Comparison of ENCODE assay signal across 13 mouse cellular contexts in the genomic region with DNA sequence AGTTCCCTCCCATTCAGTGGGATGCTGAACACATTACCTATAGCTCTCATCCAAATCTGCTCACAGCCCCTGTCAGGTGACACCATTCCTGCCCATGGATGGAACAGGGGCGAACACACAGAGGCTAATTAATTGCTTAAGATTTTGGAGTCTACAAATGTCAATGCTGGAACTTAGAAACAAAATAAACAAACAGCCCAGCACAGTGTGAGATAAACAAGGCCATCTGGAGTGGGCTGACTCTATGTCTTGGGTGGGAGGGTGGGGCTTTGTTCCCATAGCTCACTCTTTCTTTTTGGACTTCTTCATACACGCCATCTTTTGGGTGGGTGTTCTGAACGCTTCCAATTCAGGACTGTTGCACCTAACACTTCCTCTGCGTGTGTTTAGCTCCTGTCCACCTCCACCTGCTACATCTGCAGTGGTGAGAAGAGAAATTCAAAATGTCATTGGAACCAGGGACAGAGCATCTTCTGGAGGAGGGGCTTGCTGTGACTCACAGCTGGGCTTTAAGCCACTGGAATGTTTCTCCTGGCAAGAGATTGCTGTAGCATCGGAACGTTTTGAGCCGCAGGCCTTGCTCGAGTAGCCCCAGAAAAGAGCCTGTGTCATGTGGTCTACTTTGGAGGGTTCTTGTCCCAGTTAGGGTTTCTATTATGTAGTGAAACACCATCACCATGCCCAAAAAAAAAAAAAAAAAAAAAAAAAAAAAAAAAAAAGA. TPM values are rescaled to one million over a fixed set of nuclear protein-coding genes. Genes with fewer than 3 reads are reported as not detected.
A peak's percentile ranks its signal among the peaks of the same experiment; 100 is the strongest.
DNase-seq lines count a peak whose midpoint lies in the region; ATAC-seq and TF ChIP-seq lines count a peak whose summit lies in the region.
"Had no signal": no experiment of that assay in that cellular context is flagged by ENCODE, and none has a peak within 500 bp of the region (broad histone marks: within the 10 kb centered on the region; RNA-seq: fewer than 3 reads in every experiment).

No protein-coding gene starts in this region.

- no peak for TF ChIP-seq CTCF in intestine, postnatal 0 days (IDR thresholded peaks at IDR 0.05; ENCODE audit: low read depth)

- H3K4me1 ChIP-seq in limb, embryonic 14.5 days (ENCODE audit: control insufficient read depth, insufficient read depth, low read length) = 0 out of 2 replicates have a peak, but pooled peaks cover 2% of the 10 kb centered on the region
- H3K4me1 ChIP-seq in limb, embryonic 10.5 days = peaks cover 13% of the 10 kb centered on the region
- H3K4me1 ChIP-seq in intestine, postnatal 0 days (replicated peaks; ENCODE audit: control insufficient read depth, insufficient read depth, low read length) = no peaks in the 10 kb centered on the region

- no peaks in the 10 kb centered on the region for H3K27me3 ChIP-seq in limb, embryonic 14.5 days (ENCODE audit: control insufficient read depth, insufficient read depth, low read length)
- peaks cover 5% of the 10 kb centered on the region; the same call in 1 of the 2 replicates for H3K27me3 ChIP-seq in limb, embryonic 10.5 days (ENCODE audit: low read depth, poor library complexity, severe bottlenecking)
- H3K27me3 ChIP-seq in intestine, postnatal 0 days (replicated peaks; ENCODE audit: control insufficient read depth, insufficient read depth, low read length) = no peaks in the 10 kb centered on the region

- H3K36me3 ChIP-seq in limb, embryonic 14.5 days (ENCODE audit: control insufficient read depth, insufficient read depth, low read length) = no peaks in the 10 kb centered on the region
- no peaks in the 10 kb centered on the region for H3K36me3 ChIP-seq in limb, embryonic 10.5 days
- no peaks in the 10 kb centered on the region for H3K36me3 ChIP-seq in intestine, postnatal 0 days (ENCODE audit: control insufficient read depth, insufficient read depth)
- H3K36me3 ChIP-seq: embryonic facial prominence, embryonic 12.5 days had no signal

- H3K9me3 ChIP-seq in limb, embryonic 14.5 days (ENCODE audit: control insufficient read depth, low read length) = no peaks in the 10 kb centered on the region
- H3K9me3 ChIP-seq in limb, embryonic 10.5 days (replicated peaks) = no peaks in the 10 kb centered on the region
- H3K9me3 ChIP-seq in intestine, postnatal 0 days (ENCODE audit: control insufficient read depth) = no peaks in the 10 kb centered on the region
- H3K9me3 ChIP-seq: embryonic facial prominence, embryonic 12.5 days had no signal

- intact Hi-C loops in gastrocnemius, postnatal 14 days (cut with DNase I; ENCODE audit: low total_unique reads) = no loop called here

- no peak for TF ChIP-seq POLR2A in limb, embryonic 14.5 days (IDR thresholded peaks at IDR 0.05; ENCODE audit: borderline replicate concordance, extremely low read depth, insufficient read depth, insufficient read length)

- H3K4me2 ChIP-seq in limb, embryonic 14.5 days (replicated peaks; ENCODE audit: low read depth, low read length, severe bottlenecking) = no peak overlapping the region
- H3K4me2 ChIP-seq in intestine, postnatal 0 days (replicated peaks; ENCODE audit: low read depth) = no peak overlapping the region
- H3K4me2 ChIP-seq: embryonic facial prominence, embryonic 12.5 days had no signal

- H3K27ac ChIP-seq in limb, embryonic 14.5 days (replicated peaks; ENCODE audit: low read depth, low read length) = no peak overlapping the region
- no peak overlapping the region for H3K27ac ChIP-seq in limb, embryonic 10.5 days
- H3K27ac ChIP-seq in intestine, postnatal 0 days (ENCODE audit: low read depth, low read length) = no peak overlapping the region
- H3K27ac ChIP-seq: embryonic facial prominence, embryonic 12.5 days had no signal

- WGBS in limb, embryonic 14.5 days = 70% methylated on average over 8 of the region's 8 CpGs
- 89% methylated on average over 8 of the region's 8 CpGs for WGBS in limb, embryonic 10.5 days
- 77% methylated on average over 8 of the region's 8 CpGs for WGBS in intestine, postnatal 0 days

- peak; percentile 19 for DNase-seq in gastrocnemius, postnatal 14 days
- no peak for DNase-seq in gastrocnemius, adult 18-20 months (ENCODE audit: low spot score)
- DNase-seq in limb, embryonic 14.5 days (ENCODE audit: low spot score) = peak; percentile 51
- DNase-seq in limb, embryonic 10.5 days (ENCODE audit: low spot score) = no peak
- peak; percentile 81 to 84 for DNase-seq in adrenal gland, postnatal 36 days
- peak; percentile 65 for DNase-seq in telencephalon, adult 2 months (ENCODE audit: low read depth, low spot score)
- DNase-seq in cerebellum, postnatal 25 days = no peak
- DNase-seq: cerebellum, adult 18-20 months; kidney, adult 11 months; liver, postnatal 0 days had no signal

- H3K9ac ChIP-seq in limb, embryonic 14.5 days (ENCODE audit: low read depth, low read length, severe bottlenecking) = no peak overlapping the region
- H3K9ac ChIP-seq in intestine, postnatal 0 days (ENCODE audit: low read depth, low read length) = no peak overlapping the region
- H3K9ac ChIP-seq: embryonic facial prominence, embryonic 12.5 days; liver, postnatal 0 days had no signal

- ATAC-seq in limb, embryonic 14.5 days (ENCODE audit: low FRiP score, low read depth) = no peak
- ATAC-seq in intestine, postnatal 0 days = no peak
- ATAC-seq: CD4-positive, CD25-positive, alpha-beta regulatory T cell, adult 4 months; liver, postnatal 0 days had no signal

- H3K4me3 ChIP-seq in limb, embryonic 14.5 days (replicated peaks; ENCODE audit: low read length) = no peak overlapping the region
- H3K4me3 ChIP-seq in limb, embryonic 10.5 days = no peak overlapping the region
- H3K4me3 ChIP-seq in intestine, postnatal 0 days (ENCODE audit: low read depth, low read length) = no peak overlapping the region
- H3K4me3 ChIP-seq: embryonic facial prominence, embryonic 12.5 days had no signal

RNA-seq across cellular contexts. Expression of gene 9530068E07Rik, which starts 37.0 kb away (rescaled TPM):
- 10 to 100 TPM; 57.9 to 62.0 TPM for total RNA-seq in gastrocnemius, postnatal 14 days (2021)
- 10 to 100 TPM; 41.5 to 45.8 TPM for total RNA-seq in gastrocnemius, adult 18-20 months (2021)
- polyA plus RNA-seq in limb, embryonic 14.5 days (2012; rRNA removed) = 174 and 207 TPM in 2 replicates
- 202 and 213 TPM in 2 replicates for polyA plus RNA-seq in limb, embryonic 14.5 days (2014; fragmentation: Nextera tagmentation; extraction: Ambion mirVana)
- polyA plus RNA-seq in limb, embryonic 10.5 days (2016; fragmentation: Nextera tagmentation; extraction: Ambion mirVana) = 157 and 163 TPM in 2 replicates
- total RNA-seq in adrenal gland, postnatal 36 days (2021) = 100 to 1,000 TPM; 156 to 165 TPM
- 89.2 and 92.0 TPM in 2 replicates for polyA plus RNA-seq in intestine, postnatal 0 days (2015; fragmentation: Nextera tagmentation; extraction: Ambion mirVana)

Comparison
In these comparisons a context has a peak if more than half of its experiments do, and no peak if none do; other contexts are left out.
1. DNase-seq: peak in gastrocnemius, postnatal 14 days (single experiment), limb, embryonic 14.5 days (single experiment), adrenal gland, postnatal 36 days (2 of 2) and telencephalon, adult 2 months (single experiment); none in gastrocnemius, adult 18-20 months (single experiment), limb, embryonic 10.5 days (single experiment) and cerebellum, postnatal 25 days (0 of 2).